Mouse (Mus musculus): ENCODE results near the gene Pdap1.
"Not testable (repeated sequence)": the region's sequence is repeated elsewhere in the genome, so short reads cannot be mapped to it uniquely, and the experiment has no call there.

The Pdap1 gene

GRCm38 (mm10) chr5:145119385-145119784 is 20.7 kb downstream of the Pdap1 start:
- in situ Hi-C loops (cut with MboI; ENCODE audit: low sequenced_read_pairs) = no loop called here

- in situ Hi-C loops (cut with MboI; ENCODE audit: low sequenced_read_pairs) = no loop called here
Observed at GRCm38 (mm10) chr5:145118461-145118860, 21.6 kb downstream of the Pdap1 start.

GRCm38 (mm10) chr5:145118005-145118404 is 22.0 kb downstream of the Pdap1 start:
- in situ Hi-C loops (cut with MboI; ENCODE audit: low sequenced_read_pairs) = no loop called here

GRCm38 (mm10) chr5:145116916-145117315 is 23.1 kb downstream of the Pdap1 start:
- in situ Hi-C loops (cut with MboI; ENCODE audit: low sequenced_read_pairs) = no loop called here

DNA sequence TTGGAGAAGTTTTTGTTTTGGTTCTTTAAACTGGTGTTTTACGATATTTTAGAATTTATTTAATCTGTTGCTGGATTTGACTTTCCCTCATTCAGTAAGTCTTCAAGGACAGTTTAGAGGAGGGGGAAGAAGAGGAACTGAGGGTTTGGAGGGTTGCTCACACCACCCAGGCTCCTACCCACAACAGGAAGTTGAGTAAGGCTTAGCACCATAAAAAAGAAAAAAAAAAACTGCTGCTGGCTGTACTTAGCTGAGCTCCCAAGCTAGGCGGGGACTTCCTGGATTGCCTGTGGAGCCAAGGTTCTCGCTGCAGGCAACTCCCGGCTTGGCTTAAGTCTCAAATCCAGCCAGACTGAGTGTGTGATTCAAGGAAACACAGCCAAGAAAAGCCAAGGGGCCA is 23.7 kb downstream of the Pdap1 start:
- in situ Hi-C loops (cut with MboI; ENCODE audit: low sequenced_read_pairs) = no loop called here

DNA sequence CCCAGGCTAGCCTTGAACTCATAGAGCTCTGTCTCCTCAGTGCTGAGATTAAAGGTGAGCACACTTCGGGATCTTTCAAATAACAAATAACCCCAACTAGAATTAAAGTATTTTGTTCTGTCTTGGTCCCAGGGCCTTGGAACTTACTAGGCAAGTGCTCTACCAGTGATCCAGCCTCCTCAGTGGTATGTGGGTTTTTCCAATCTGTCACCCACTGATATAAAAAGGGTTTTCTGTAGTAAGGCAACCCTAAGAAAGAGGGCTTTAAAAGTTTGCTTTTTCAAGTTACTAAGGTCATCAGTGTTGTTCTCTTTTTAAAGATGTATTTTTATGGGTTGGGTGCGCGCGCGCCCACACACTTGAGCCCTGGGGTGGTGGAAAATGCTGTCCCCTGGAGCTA is 24.3 kb downstream of the Pdap1 start:
- in situ Hi-C loops (cut with MboI; ENCODE audit: low sequenced_read_pairs) = no loop called here

DNA sequence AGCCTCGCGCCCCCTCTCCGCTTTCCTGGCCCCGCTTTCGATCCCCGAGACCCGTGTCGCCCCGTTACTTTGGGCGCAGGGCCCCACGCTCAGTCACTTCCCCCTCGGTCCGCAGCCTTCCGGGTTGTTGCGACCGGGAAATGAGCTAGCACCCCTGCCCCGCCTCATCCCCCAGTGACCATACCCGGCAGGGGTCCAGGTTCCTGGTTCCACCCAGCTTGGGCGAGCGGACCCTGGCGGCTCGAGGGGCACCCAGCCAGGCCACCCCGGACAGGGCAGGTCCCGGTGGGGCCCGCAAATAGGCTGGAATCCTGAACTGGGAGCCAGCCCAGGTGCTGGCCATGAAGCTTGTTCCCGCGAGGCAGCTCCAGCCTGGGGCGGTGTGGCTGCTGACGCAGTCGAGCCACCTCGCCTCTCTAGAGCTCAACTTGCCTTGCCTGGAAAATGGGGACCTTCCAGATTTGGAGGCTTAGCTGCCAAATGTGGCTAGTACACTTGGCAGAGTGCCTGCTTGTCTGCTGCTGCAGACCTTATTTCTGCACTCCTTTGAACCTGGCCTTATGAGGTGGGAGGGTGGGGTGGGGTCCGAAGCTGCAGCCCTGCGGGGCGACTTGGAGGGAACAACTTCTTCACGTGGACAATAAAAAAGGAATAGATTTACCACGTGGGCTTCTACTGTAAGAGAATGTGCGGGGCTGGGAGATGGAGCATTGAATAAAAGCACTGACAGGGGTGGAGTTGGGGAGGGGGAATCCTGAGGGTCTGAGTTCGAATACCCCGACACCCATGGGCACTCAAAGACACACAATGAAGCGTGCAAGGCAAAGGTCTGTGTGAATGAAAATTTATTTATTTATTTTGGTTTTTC is 25.2 kb downstream of the Pdap1 start:
- in situ Hi-C loops (cut with MboI; ENCODE audit: low sequenced_read_pairs) = no loop called here

DNA sequence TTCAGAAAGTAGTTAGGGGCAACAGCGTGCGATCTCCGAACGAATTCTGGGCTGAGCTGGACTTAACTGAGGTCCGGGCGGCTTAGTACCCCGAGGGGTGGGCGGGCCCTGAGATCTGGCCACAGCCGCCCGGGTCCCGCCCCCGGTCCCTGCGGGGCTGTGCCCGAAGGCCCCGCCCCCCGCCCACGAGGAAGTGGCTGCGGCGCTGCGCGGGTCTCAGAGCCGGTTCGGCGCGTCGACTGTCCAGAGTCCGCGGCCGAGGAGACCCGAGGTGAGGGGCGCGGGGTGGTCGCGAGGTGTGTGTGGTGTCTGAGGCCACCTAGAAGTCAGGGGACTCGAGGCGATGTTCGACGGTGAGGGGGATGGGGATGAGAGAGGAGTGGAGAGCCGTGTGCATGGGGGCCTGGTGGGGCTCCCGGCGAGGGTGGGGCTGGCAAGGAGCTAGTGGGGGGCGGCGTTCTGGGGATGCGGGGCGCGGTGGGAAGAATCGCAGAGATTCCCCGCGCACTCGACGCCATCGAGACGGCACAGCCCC is 25.9 kb downstream of the Pdap1 start, which contains the start of gene Arpc1b:
Arpc1b (plus strand) TSS at position 145 of the 535 bp plus-strand sequence.
- in situ Hi-C loops (cut with MboI; ENCODE audit: low sequenced_read_pairs) = no loop called here

DNA sequence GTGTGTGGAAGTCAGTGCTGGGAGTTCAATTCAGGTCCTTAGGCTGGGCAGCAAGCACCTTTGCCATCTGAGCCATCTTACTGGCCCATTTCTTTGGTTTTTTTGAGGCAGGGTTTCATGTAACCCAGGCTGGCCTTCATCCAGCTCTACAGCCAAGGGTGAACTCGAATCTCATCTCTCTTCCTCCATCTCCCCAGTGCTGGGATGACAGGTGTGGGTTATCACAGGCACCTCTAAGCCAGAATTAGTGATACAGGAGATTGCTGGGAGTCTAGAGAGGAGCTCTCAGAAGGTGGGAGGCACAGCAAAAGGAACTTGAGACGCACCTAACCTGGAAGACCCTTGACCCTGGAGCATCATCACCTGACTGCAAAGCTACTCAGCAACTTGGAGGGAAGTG is 26.6 kb downstream of the Pdap1 start:
- in situ Hi-C loops (cut with MboI; ENCODE audit: low sequenced_read_pairs) = no loop called here

DNA sequence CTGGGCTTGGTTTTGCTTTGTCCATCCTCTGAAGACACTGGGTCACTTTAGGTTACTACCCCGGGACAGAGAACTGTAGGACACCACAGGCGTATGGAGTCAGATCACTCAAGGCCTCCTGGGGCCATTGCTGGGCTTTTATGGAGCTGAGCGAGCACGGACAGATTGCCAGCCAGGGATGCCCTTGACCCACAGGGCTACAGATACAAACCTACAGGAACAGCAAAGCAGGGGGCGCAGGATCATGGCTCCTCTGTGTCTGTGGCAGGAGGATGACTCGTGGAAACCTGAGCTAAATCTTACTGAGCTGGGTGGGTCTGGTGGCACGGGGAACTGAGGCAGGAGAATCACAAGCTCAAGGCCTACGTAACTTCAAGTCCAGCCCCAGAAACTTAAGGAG is 27.5 kb downstream of the Pdap1 start:
- in situ Hi-C loops (cut with MboI; ENCODE audit: low sequenced_read_pairs) = no loop called here

GRCm38 (mm10) chr5:145110401-145110800 is 29.6 kb downstream of the Pdap1 start:
- in situ Hi-C loops (cut with MboI; ENCODE audit: low sequenced_read_pairs) = no loop called here

DNA sequence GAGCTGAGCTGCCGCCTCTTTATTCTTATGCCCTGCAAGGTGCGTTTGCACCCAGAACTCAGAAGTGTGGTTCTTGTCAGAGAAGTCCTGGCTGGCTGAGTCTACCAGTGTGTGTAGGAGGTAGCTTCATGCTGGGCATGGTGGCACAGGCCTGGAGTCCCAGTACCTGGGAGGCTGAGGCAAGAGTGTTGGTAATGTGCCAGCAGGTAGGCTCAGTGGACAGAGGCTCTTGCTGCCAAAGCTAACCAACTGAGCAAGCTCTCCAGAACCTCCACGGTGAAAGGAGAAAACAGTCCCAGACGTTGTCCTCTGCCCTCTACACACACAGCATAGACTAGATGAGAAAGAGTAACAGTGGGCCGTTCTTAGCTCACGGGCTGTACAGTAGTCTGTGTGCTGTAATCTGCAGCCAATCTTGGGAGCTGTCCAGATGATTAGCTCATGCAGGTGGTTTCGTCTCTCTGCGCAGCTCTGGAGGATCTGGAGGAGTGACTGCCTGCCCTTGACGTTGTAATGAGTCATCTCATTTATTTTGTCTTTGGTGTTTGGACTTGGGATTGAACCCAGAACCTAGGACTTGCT is 34.3 kb downstream of the Pdap1 start:
- in situ Hi-C loops (cut with MboI; ENCODE audit: low sequenced_read_pairs) = no loop called here

GRCm38 (mm10) chr5:145104328-145104727 is 35.7 kb downstream of the Pdap1 start:
- in situ Hi-C loops (cut with MboI; ENCODE audit: low sequenced_read_pairs) = no loop called here

- in situ Hi-C loops (cut with MboI; ENCODE audit: low sequenced_read_pairs) = no loop called here
Observed at GRCm38 (mm10) chr5:145102706-145103105, 37.3 kb downstream of the Pdap1 start.

DNA sequence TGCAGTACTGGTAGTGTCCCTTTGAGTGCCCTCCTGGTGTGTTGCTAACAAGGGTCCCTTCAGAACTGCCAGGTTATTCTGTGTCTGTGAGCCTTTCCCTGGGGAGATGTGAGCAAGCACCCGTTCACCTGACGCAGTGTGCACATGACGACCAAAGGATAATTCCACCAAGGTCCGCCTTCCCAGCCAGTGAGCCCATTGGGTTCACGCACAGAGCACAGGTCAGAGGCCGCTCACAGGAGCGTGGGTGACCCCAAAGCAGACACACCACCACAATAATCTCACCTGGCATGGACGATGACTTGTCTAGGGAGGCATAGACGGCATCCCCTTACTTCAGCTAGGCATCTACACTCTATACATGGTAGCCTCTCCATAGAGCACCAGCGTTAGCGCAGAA is 38.6 kb downstream of the Pdap1 start:
- in situ Hi-C loops (cut with MboI; ENCODE audit: low sequenced_read_pairs) = not testable (repeated sequence)

DNA sequence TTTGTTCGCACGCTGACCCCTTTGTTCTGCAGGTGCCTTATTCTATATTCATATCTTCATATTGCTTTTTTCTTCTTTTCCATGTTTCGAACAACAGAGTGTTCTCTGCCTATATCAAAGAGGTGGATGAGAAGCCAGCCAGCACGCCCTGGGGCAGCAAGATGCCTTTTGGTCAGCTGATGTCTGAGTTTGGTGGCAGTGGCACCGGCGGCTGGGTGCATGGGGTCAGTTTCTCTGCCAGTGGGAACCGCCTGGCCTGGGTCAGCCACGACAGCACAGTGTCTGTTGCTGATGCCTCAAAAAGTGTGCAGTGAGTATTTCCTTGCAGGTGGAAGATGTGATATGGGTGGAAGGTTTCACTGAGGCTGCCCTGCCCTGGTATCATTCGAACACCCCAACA is 39.1 kb downstream of the Pdap1 start:
- in situ Hi-C loops (cut with MboI; ENCODE audit: low sequenced_read_pairs) = no loop called here

- in situ Hi-C loops (cut with MboI; ENCODE audit: low sequenced_read_pairs) = no loop called here
Observed at GRCm38 (mm10) chr5:145098340-145098821, 41.7 kb downstream of the Pdap1 start.

DNA sequence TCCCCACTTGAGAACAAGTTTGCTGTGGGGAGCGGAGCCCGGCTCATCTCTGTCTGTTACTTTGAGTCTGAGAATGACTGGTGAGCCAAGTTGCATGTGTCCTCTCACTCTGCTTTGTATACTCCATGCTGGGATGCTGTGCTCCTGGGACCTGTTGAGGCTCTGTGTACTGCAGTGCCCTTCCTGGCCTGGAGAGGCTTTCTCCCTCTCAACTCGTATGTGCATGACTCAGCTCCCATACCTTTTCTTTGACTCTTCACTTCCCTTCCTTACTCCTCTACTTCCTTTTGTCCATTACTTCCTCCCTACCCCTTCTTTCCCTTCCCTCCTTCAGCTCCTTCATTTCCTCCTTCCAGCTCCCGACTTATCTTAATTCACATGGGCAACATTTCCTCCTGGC is 43.8 kb downstream of the Pdap1 start:
- in situ Hi-C loops (cut with MboI; ENCODE audit: low sequenced_read_pairs) = no loop called here

DNA sequence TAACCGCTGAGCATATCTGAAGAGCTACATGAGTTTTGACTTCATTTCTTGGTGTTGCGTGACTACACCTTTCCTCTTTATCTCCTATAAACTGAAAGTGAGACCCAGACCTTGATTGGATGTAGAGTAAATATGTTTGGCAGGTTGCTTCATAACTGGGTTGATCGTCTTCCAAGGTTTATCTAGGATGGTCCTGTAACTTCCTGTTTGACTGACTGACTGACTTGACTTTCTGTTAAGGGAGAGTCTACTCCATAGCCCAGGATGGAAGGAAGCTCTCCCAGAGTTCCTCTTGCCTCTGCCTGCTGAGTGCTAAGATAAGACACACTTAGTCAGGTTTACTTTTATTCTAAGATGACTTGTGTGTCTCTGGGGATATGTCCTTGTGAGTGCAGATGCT is 50.2 kb downstream of the Pdap1 start:
- in situ Hi-C loops (cut with MboI; ENCODE audit: low sequenced_read_pairs) = no loop called here

GRCm38 (mm10) chr5:145088186-145088585 is 51.9 kb downstream of the Pdap1 start:
- in situ Hi-C loops (cut with MboI; ENCODE audit: low sequenced_read_pairs) = no loop called here

- in situ Hi-C loops (cut with MboI; ENCODE audit: low sequenced_read_pairs) = no loop called here
Observed at GRCm38 (mm10) chr5:145084822-145085221, 55.2 kb downstream of the Pdap1 start.

Measured in CH12F3 (cell line).